Mouse (Mus musculus): ENCODE measurements around the gene Pde3a.
A peak's percentile ranks its signal among the peaks of the same experiment; 100 is the strongest.

The Pde3a gene

GRCm38 (mm10) chr6:141408758-141409157 is 159.7 kb downstream of the Pde3a start:
- no peak for DNase-seq

DNA sequence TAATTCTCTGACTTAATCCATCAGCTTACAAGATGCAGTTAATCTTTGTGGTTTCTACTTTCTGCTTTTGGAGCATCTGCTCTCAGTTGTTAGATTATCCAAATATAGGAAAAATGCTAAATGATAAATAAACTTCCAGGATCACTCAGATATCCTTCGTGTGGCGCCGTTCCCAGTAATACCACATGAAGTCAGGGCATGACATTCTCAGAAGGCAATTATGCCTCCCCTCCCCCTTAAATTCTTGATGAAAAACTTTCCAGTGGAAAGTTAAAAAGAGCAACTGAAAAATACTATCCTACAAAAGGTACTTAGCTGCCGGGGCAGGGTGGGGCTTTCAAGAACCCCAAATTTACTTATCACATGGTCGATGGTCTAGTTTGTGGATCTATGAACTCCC is 161.8 kb downstream of the Pde3a start:
- DNase-seq = no peak

- DNase-seq = peak; percentile 22
Observed at GRCm38 (mm10) chr6:141425114-141425513, 176.0 kb downstream of the Pde3a start.

DNA sequence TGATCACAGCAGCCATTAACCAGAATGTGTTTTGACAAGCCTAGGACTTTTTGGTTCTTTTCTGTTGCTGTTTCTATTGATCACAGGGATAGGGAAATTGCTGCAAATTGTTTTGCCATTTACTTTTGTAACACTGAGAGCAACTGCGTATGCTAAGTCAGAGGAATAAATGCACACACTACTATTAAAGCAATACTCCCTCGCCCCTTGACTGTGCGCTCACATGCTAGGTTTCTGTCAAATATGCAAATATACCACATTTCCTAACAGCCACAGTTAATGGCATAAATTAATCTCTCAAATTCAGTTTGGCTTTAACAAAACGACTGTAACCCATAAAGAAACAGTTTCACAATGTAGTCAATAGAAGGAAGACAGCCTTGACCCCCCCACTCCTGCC is 179.5 kb downstream of the Pde3a start:
- DNase-seq = no peak

DNA sequence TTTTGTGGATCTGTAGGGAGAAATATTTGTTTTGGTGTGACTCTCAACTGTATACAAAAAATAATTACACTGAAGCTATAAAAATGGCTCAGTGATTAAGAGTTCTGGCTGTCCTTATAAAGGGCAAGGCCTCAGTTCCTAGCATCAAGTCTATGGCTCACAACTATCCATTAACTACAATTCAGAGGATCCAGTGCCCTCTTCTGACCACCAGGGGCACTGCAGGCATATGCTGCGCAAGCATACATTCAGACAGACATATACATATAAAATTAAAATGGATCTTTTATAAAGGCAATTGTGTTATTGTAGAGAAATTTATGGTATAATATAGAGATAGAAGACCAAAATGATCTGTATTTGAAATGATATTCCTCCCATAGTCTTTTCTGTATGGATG is 181.1 kb downstream of the Pde3a start:
- DNase-seq = no peak

- DNase-seq = no peak
Observed at GRCm38 (mm10) chr6:141432271-141432974, 183.4 kb downstream of the Pde3a start.

DNA sequence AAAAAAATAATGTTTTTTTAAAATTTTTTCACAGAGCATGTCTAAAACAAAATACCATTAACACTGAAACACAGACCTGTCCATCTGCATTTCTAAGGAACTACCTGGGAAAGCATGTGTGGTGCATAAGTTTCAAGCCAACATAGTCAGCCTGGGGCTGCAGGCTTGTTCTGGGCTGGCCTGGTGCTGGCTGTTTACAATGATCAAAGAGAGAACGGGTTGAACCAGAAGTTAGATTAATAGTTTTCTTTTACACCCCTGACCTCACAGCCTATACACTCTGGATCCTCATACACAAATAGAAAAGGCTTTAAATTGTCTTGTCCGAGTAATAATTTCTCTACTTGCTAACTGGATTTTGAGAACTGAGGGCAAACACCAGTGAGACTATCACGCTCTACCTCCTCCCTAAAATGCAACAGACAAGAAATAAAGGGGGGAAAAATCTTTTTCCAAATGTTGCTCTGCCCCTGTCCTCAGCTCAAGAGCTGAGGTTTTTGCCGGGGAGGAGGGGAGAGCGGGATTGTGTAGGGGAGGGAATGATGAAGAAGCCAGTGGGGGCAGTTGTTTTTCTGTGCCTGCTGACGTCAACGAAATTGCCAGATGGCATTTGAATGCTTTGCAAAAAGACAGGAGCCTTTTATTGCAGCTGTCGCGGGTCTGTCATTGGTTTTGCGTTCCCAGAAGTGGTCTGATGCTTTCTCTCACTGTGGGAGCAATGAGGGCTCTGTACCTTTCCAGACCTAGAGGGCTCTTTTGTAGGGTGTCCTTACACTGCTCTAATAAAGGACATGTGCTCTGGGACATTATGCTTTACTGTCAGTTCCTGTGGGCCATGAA is 185.1 kb downstream of the Pde3a start:
- no peak for DNase-seq

GRCm38 (mm10) chr6:141435160-141435559 is 186.1 kb downstream of the Pde3a start:
- DNase-seq = no peak

DNA sequence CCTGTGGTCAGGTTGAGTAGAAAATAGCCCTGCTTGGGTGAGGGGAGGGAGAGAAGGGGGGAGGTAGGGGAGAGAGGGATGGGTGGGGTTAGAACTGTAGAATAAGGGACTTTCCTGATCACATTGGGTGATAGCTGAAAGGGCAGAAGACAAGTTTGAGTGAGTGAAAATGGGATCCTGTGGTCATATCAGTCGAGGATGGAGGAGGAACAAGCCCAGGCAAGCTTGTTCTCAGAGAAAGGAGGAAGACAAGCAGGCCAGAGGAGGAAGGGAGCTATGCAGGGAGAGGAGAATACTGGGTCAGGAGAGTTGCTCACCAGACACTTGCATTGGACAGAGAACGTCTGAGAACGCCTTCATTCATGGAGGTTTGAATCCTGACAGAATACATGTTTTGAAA is 190.9 kb downstream of the Pde3a start:
- no peak for DNase-seq

- DNase-seq = peak; percentile 52
Observed at GRCm38 (mm10) chr6:141447547-141447946, 198.5 kb downstream of the Pde3a start.

DNA sequence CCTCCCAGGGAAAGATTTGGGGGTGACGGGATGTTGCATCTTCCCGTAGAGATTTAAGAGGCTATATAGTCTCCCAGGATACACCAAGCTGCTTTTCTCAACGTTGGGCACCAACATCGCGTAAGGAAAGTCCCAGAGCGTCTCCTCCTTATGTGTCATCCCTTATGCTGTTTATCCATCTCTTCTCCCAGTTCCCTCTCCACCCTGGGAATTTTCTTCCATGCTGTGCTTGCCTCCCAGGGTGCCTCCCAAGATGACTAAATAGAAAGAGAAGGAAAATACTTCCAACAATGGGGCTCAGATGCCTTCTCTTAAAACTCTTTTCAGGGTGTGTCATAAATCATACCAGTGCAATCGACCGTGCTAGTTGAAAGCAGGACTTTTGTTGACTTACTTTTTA is 199.8 kb downstream of the Pde3a start:
- no peak for DNase-seq

GRCm38 (mm10) chr6:141455335-141455734 is 206.3 kb downstream of the Pde3a start:
- DNase-seq = no peak

- no peak for DNase-seq
Observed at GRCm38 (mm10) chr6:141456591-141456990, 207.5 kb downstream of the Pde3a start.

GRCm38 (mm10) chr6:141470251-141470650 is 221.2 kb downstream of the Pde3a start:
- no peak for DNase-seq

GRCm38 (mm10) chr6:141474223-141474622 is 225.2 kb downstream of the Pde3a start:
- no peak for DNase-seq

DNA sequence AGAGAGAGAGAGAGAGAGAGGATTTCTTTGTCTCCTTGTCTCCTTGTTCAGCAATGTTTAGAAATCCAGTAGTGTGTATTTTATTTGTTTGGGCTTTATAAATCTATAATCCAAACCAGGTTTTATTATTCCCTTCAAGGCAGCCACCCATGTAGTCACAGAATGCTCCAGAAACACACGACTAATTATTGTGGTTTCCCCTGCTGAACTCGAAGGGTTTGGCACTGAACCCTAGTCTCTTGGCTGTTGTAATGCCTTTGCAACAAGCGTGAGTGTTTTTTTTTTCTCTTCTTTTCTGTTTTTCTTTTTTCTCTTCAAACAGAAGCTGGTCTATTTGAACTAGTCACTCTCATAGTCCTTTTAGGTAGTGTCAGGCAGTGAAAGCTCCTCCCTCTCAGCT is 225.6 kb downstream of the Pde3a start:
- DNase-seq = no peak

DNA sequence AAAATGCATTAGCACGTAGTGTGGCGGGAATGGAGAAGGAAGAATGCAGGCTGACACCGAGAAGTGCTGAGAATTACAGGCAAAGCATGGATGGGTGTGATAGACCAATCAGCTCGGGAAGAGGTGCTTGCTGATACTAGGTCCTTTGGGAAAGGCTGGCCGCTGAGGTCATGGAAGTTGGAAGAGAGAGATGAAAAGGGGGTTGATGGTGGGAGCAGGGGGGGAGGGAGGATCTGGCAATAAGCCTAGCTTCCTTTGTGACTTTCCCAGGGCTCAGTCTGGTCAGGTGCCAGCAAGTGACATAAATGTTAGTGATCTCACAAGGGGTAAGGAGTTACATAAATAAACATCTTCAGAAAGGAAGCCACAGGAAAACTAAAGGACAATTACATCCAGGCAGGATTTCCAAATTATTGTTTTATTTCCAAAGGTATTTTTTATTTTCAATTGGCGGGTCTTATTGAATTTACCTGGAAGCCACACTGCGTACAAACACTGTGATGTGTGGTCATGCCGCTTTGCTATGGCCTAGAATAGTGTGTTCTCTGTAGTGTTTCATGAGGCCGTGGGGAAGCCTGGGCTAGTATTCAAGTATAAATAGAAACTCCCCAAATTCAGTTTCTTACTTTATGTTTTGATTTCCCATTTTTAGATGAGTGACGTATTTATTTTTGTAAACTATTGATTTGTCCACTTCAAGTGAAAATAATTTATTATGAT is 236.4 kb downstream of the Pde3a start:
- no peak for DNase-seq

DNA sequence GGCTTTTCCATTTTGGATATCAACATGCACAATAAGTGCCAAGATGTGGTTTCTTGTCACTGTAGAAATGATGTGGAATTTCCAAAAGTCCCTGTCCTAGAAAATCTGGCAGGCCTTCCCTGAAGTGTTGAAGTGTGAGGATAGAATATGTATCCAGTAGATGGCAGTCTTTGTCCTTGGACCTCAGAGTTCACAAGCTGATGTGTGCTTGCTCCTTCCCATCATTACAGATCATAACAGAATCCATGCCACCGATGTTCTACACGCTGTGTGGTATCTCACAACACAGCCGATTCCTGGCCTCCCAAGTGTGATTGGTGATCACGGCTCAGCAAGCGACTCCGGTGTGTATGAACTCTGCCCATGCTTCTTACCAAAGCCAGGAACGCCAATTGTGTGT is 238.2 kb downstream of the Pde3a start:
- DNase-seq = peak; percentile 3

DNA sequence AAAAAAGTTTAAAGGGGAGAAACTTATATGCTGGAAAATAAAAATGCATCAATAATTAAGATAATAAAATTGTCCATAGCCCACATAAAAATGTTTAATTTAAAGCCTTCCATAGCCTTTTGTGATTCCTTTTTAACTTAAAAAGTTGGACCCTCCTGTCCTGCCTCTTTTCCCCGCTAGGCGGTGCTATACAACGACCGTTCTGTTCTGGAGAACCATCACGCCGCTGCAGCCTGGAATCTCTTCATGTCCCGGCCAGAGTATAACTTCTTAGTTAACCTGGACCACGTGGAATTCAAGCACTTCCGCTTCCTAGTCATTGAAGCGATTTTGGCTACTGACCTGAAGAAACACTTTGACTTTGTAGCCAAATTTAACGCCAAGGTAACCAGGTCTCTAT is 239.6 kb downstream of the Pde3a start:
- DNase-seq = peak; percentile 25

GRCm38 (mm10) chr6:141494909-141495308 is 245.8 kb downstream of the Pde3a start:
- DNase-seq = no peak

DNA sequence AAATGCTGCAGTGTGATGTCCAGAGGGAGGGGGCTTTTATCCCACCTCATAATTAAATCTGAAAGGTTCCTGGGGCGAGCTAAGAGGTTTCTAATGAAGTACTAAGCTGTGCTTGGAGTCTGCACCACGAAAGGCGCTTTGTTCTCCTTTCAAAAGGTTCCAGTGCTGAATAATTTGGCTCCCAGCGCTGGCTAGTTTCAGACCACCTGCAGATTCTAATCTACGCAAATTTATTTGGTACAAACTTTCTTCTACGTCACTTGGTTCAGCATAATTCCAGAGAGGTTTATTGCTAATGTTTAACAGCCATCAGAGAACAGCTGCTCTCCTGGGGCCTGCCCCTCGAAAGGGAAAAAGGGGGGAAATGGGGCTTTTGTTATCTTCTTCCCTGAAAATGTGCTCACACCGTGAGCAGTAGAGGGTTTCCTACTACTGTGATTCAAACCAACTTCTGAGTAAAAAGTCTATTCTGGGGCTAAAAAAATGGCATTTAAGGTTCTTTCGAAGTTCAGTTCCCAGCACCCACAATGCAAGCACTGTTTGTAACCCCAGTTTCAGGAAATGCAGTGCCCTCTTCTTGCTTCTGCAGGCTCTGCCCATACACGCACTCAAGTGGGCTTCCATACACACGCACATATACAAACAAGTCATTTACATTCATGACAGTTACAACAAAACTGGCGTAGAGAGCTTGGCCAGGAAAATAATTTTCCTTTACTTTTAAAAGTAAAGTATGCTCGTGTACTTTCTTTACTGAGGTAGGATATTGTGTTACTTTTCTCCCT is 246.8 kb downstream of the Pde3a start:
- no peak for DNase-seq

DNA sequence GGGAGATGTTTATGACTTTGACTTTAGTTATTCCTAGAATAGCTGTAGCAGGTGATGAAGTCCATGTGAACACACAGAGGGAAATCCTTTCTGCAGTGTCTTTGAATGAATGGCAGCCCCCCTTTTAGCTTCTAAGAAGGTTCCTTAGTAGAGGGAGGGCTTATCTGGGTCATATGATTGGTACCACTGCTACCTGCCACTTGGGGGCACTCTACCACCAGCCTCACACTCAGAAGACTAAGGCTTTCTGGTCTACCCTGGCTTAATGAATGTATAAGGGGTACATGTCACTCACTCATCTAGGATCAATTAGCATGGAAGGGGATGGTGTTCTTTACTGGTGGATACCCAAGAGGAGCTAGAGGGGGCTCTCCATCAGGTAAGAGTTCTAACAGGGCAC is 250.4 kb downstream of the Pde3a start:
- no peak for DNase-seq

GRCm38 (mm10) chr6:141501171-141501570 is 252.1 kb downstream of the Pde3a start:
- DNase-seq = no peak
